Mouse (Mus musculus) CH12.LX (cell line): ENCODE measurements around the gene Agfg1.

Experiments
- CHD1 ChIP-seq: IDR thresholded peaks from 2 replicates; pipeline ENCODE4 v1.6.1; 2012; ENCODE audit warnings: low read depth, low read length, improper control_type of control experiment, inconsistent platforms
- CTCF ChIP-seq, 2 experiments: IDR thresholded peaks in 1 of 2; conservative IDR thresholded peaks in 1 of 2; 2 replicates each; pipeline ENCODE4 v1.5.1; 2011 to 2012; ENCODE audit warnings: low read depth in 2 of 2, low read length in 2 of 2, improper control_type of control experiment in 1 of 2, inconsistent platforms in 1 of 2, mild to moderate bottlenecking in 1 of 2, moderate library complexity in 1 of 2
- EP300 ChIP-seq: IDR thresholded peaks from 2 replicates; pipeline ENCODE4 v1.6.1; 2011; ENCODE audit warnings: low read length, improper control_type of control experiment
- GABPA ChIP-seq: IDR thresholded peaks from 2 replicates; pipeline ENCODE4 v1.6.1; 2012; ENCODE audit warnings: low read depth, low read length, improper control_type of control experiment, inconsistent platforms; ENCODE audit not compliant: insufficient replicate concordance
- HCFC1 ChIP-seq: IDR thresholded peaks from 2 replicates; pipeline ENCODE4 v1.6.1; 2012; ENCODE audit warnings: low read depth, mild to moderate bottlenecking, inconsistent platforms, low read length, improper control_type of control experiment
- IRF4 ChIP-seq: IDR thresholded peaks from 2 replicates; pipeline ENCODE4 v1.6.1; 2014; ENCODE audit warnings: low read depth, mild to moderate bottlenecking, inconsistent platforms, low read length, improper control_type of control experiment
- JUND ChIP-seq: conservative IDR thresholded peaks from 2 replicates; pipeline ENCODE4 v1.6.1; 2011; ENCODE audit warnings: low read depth, low read length, improper control_type of control experiment
- MAX ChIP-seq: IDR thresholded peaks from 2 replicates; pipeline ENCODE4 v1.6.1; 2011; ENCODE audit warnings: low read length, improper control_type of control experiment
- POLR2A ChIP-seq: IDR thresholded peaks from 2 replicates; pipeline ENCODE4 v1.6.1; 2011; ENCODE audit warnings: low read depth, mild to moderate bottlenecking, improper control_type of control experiment, low read length
- SMC3 ChIP-seq: IDR thresholded peaks from 2 replicates; pipeline ENCODE4 v1.6.1; 2011; ENCODE audit warnings: low read depth, low read length, improper control_type of control experiment
- USF1 ChIP-seq: IDR thresholded peaks from 2 replicates; pipeline ENCODE4 v1.6.1; 2014; ENCODE audit warnings: low read depth, mild to moderate bottlenecking, inconsistent platforms, low read length, improper control_type of control experiment
- USF2 ChIP-seq: conservative IDR thresholded peaks from 2 replicates; pipeline ENCODE4 v1.6.1; 2011; ENCODE audit warnings: low read depth, low read length, improper control_type of control experiment

DNA sequence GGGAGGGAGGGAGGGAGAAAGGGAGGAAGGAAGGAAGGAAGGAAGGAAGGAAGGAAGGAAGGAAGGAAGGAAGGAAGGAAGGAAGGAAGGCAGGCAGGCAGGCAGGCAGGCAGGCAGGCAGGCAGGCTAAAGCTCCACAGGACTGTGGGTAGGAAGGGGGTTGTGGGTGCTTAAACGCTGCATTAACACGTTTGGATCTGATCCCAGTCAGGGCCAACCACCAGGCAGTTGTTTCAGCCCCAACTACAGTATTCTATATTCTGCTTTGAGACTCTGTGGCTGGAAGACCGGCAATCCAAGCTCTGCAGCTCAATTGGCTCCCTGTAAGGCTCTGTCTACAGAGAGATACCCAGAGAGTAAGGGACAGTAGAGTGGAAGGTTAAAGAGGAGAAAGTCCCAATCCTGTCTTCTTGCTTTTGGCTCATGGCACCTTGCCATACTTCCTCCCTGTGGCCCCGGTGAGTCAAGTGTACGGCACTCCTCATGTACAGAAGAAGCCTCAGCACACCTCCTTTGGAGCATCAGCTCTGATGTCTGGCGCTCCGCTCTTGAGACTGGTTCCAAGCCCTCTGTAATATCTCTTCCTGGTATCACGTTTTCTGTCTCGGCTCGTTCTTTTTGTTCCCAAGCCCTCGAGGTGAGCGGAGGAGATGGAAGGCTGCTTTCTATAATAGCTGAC is 38.0 kb upstream of the Agfg1 start:
- no peak for TF ChIP-seq POLR2A
- no peak for TF ChIP-seq IRF4
- TF ChIP-seq SMC3 = no peak
- TF ChIP-seq CTCF (conservative IDR thresholded peaks at IDR 0.05 in 1 of 2, IDR thresholded peaks at IDR 0.05 in 1 of 2; ENCODE audit: low read depth in 2 of 2, low read length in 2 of 2) = no peak
- no peak for TF ChIP-seq USF1
- TF ChIP-seq GABPA = no peak
- TF ChIP-seq HCFC1 = no peak
- TF ChIP-seq JUND = no peak
- no peak for TF ChIP-seq EP300
- no peak for TF ChIP-seq USF2
- TF ChIP-seq CHD1 = no peak
- TF ChIP-seq MAX = no peak
